Comparison of ENCODE assay signal across 23 mouse cellular contexts in genomic region chr1:58720988-58721387, GRCm38 (mm10). TPM values are rescaled to one million over a fixed set of nuclear protein-coding genes. Genes with fewer than 3 reads are reported as not detected.
DNase-seq lines count a peak whose midpoint lies in the region; ATAC-seq lines count a peak whose summit lies in the region.
"Had no signal": no experiment of that assay in that cellular context is flagged by ENCODE, and none has a peak within 500 bp of the region (broad histone marks: within the 10 kb centered on the region; RNA-seq: fewer than 3 reads in every experiment).

No protein-coding gene starts in this region.

- H3K4me3 ChIP-seq in heart, embryonic 15.5 days, result no peak overlapping the region
- no peak overlapping the region for H3K4me3 ChIP-seq in heart, embryonic 11.5 days (ENCODE audit: low read depth, low read length)
- H3K4me3 ChIP-seq: embryonic facial prominence, embryonic 13.5 days; forebrain, embryonic 10.5 days; hindbrain, embryonic 12.5 days; liver, embryonic 13.5 days; midbrain, embryonic 13.5 days; neural tube, embryonic 12.5 days had no signal

- H3K27ac ChIP-seq in heart, embryonic 15.5 days, result peak overlapping the region; percentile 10; the same call in 1 of the 2 replicates
- no peak overlapping the region for H3K27ac ChIP-seq in heart, embryonic 11.5 days (ENCODE audit: low read depth, low read length)
- H3K27ac ChIP-seq: embryonic facial prominence, embryonic 13.5 days; forebrain, embryonic 10.5 days; hindbrain, embryonic 12.5 days; liver, embryonic 13.5 days; midbrain, embryonic 13.5 days; neural tube, embryonic 12.5 days had no signal

- H3K4me2 ChIP-seq in heart, embryonic 15.5 days, result no peak overlapping the region
- H3K4me2 ChIP-seq in heart, embryonic 11.5 days, result no peak overlapping the region
- H3K4me2 ChIP-seq: embryonic facial prominence, embryonic 13.5 days; hindbrain, embryonic 12.5 days; liver, embryonic 13.5 days; midbrain, embryonic 13.5 days; neural tube, embryonic 12.5 days had no signal

- peaks cover 8% of the 10 kb centered on the region; the same call in 1 of the 2 replicates for H3K36me3 ChIP-seq in heart, embryonic 15.5 days
- peaks cover under 1% of the 10 kb centered on the region; the same call in 1 of the 2 replicates for H3K36me3 ChIP-seq in heart, embryonic 11.5 days (ENCODE audit: control insufficient read depth, insufficient read depth, low read length)
- H3K36me3 ChIP-seq: neural tube, embryonic 12.5 days had no signal

- no peaks in the 10 kb centered on the region for H3K27me3 ChIP-seq in heart, embryonic 15.5 days
- H3K27me3 ChIP-seq in heart, embryonic 11.5 days (ENCODE audit: control insufficient read depth, insufficient read depth, low read length), result no peaks in the 10 kb centered on the region
- H3K27me3 ChIP-seq: embryonic facial prominence, embryonic 13.5 days; hindbrain, embryonic 12.5 days; liver, embryonic 13.5 days; midbrain, embryonic 13.5 days; neural tube, embryonic 12.5 days had no signal

- WGBS in heart, embryonic 15.5 days, result 69% methylated on average over 4 of the region's 4 CpGs
- WGBS in heart, embryonic 11.5 days (ENCODE audit: insufficient replicate concordance), result 74% methylated on average over 4 of the region's 4 CpGs

- peaks cover 48% of the 10 kb centered on the region for H3K4me1 ChIP-seq in heart, embryonic 15.5 days (replicated peaks)
- peaks cover 11% of the 10 kb centered on the region; the same call in 1 of the 2 replicates for H3K4me1 ChIP-seq in heart, embryonic 11.5 days (ENCODE audit: control insufficient read depth, insufficient read depth, low read length)
- H3K4me1 ChIP-seq: hindbrain, embryonic 12.5 days; neural tube, embryonic 12.5 days had no signal

- peak; percentile 43 for DNase-seq in A20 (ENCODE audit: low read depth, low spot score)
- peak; percentile 78 for DNase-seq in naive thymus-derived CD4-positive, alpha-beta T cell, adult 2 months (ENCODE audit: low read depth)
- no peak for DNase-seq in testis, postnatal 10 days (ENCODE audit: low spot score)
- no peak for DNase-seq in urinary bladder, postnatal 25 days (ENCODE audit: low spot score)
- DNase-seq: adrenal gland, postnatal 14 days; kidney, postnatal 14 days; liver, embryonic 13.5 days; lung, postnatal 10 days; right cerebral cortex, postnatal 25 days had no signal

- no peaks in the 10 kb centered on the region for H3K9me3 ChIP-seq in heart, embryonic 15.5 days (replicated peaks)
- H3K9me3 ChIP-seq in heart, embryonic 11.5 days (replicated peaks; ENCODE audit: control insufficient read depth, low read length), result no peaks in the 10 kb centered on the region
- H3K9me3 ChIP-seq: embryonic facial prominence, embryonic 13.5 days; forebrain, embryonic 10.5 days; hindbrain, embryonic 12.5 days; liver, embryonic 13.5 days; midbrain, embryonic 13.5 days; neural tube, embryonic 12.5 days had no signal

- no peak for ATAC-seq in heart, embryonic 15.5 days (replicated peaks; ENCODE audit: insufficient number of reproducible peaks, insufficient read depth, low FRiP score, low read depth)
- ATAC-seq in heart, embryonic 11.5 days (replicated peaks; ENCODE audit: insufficient number of reproducible peaks, low FRiP score, low TSS enrichment), result no peak
- ATAC-seq in activated CD4-positive, CD25-positive, alpha-beta regulatory T cell, adult 4 months, result peak; percentile 69
- ATAC-seq in megakaryocyte progenitor cell, adult 5-6 weeks (replicated peaks; ENCODE audit: poor library complexity), result no peak
- ATAC-seq: intestine, postnatal 0 days; midbrain, embryonic 13.5 days had no signal

- H3K9ac ChIP-seq in heart, embryonic 15.5 days, result no peak overlapping the region
- no peak overlapping the region for H3K9ac ChIP-seq in heart, embryonic 11.5 days (ENCODE audit: low read depth, low read length)
- H3K9ac ChIP-seq: embryonic facial prominence, embryonic 13.5 days; hindbrain, embryonic 12.5 days; liver, embryonic 13.5 days; midbrain, embryonic 13.5 days; neural tube, embryonic 12.5 days had no signal

RNA-seq across cellular contexts. Expression of gene Cflar, which starts 9.7 kb away (rescaled TPM):
- polyA plus RNA-seq in heart, embryonic 15.5 days (2015; fragmentation: Nextera tagmentation; extraction: Ambion mirVana), result 37.0 and 37.7 TPM in 2 replicates
- 26.7 and 32.6 TPM in 2 replicates for polyA plus RNA-seq in heart, embryonic 11.5 days (2014; fragmentation: Nextera tagmentation; extraction: Ambion mirVana)
- 100 to 1,000 TPM; 172 to 177 TPM for polyA plus RNA-seq in activated CD4-positive, CD25-positive, alpha-beta regulatory T cell, adult 4 months (2017; shearing (Covaris generic))
- 60.9 and 71.6 TPM in 2 replicates for total RNA-seq in megakaryocyte progenitor cell, adult 5-6 weeks (2015)
- total RNA-seq in megakaryocyte progenitor cell, adult 5-6 weeks (2017), result 87.5 and 121 TPM in 2 replicates

RNA-seq across cellular contexts. Expression of gene Als2cr12, which starts 25.2 kb away (rescaled TPM):
- not detected in 2 replicates for polyA plus RNA-seq in heart, embryonic 15.5 days (2015; fragmentation: Nextera tagmentation; extraction: Ambion mirVana)
- not detected in 2 replicates for polyA plus RNA-seq in heart, embryonic 11.5 days (2014; fragmentation: Nextera tagmentation; extraction: Ambion mirVana)
- not detected for polyA plus RNA-seq in activated CD4-positive, CD25-positive, alpha-beta regulatory T cell, adult 4 months (2017; shearing (Covaris generic))
- total RNA-seq in megakaryocyte progenitor cell, adult 5-6 weeks (2015), result not detected in 2 replicates
- 0.44 and 0.67 TPM in 2 replicates for total RNA-seq in megakaryocyte progenitor cell, adult 5-6 weeks (2017)
- total RNA-seq: common myeloid progenitor, adult 5-6 weeks; layer of hippocampus, postnatal 14 days; left cerebral cortex, postnatal 14 days had no signal
- polyA plus RNA-seq: embryonic facial prominence, embryonic 13.5 days; forebrain, embryonic 10.5 days; heart, embryonic 14.5 days; hindbrain, embryonic 12.5 days; liver, embryonic 13.5 days; midbrain, embryonic 13.5 days; neural tube, embryonic 12.5 days had no signal

Comparison
In these comparisons a context has a peak if more than half of its experiments do, and no peak if none do; other contexts are left out.
1. DNase-seq: peak in A20 (single experiment) and naive thymus-derived CD4-positive, alpha-beta T cell, adult 2 months (single experiment); none in testis, postnatal 10 days (single experiment) and urinary bladder, postnatal 25 days (single experiment).